Mouse (Mus musculus) MEL (cell line): Measurements from ENCODE around the gene Myd88. TPM values are rescaled to one million over a fixed set of nuclear protein-coding genes. Genes with fewer than 3 reads are reported as not detected.
A peak's percentile ranks its signal among the peaks of the same experiment; 100 is the strongest.
"Not testable (repeated sequence)": the region's sequence is repeated elsewhere in the genome, so short reads cannot be mapped to it uniquely, and the experiment has no call there.

Source experiments
- DNase-seq: peaks from one replicate; pipeline ENCODE4 v3.0.0; 2011; ENCODE audit warnings: low read depth, low spot score
- H3K27ac ChIP-seq: 2 replicates; pipeline ENCODE4 v1.5.1; 2012; ENCODE audit warnings: low read depth, mild to moderate bottlenecking, control low read depth, low read length, moderate library complexity; ENCODE audit not compliant: control insufficient read depth
- H3K27me3 ChIP-seq, 2 experiments: fragments of 150-350 bp in 1 of 2; sonication (generic) in 1 of 2; 2 replicates each; pipeline ENCODE4 v1.6.1; 2012; ENCODE audit warnings: low read length in 2 of 2, mild to moderate bottlenecking in 2 of 2, improper control_type of control experiment in 1 of 2, moderate library complexity in 1 of 2; ENCODE audit not compliant: insufficient read depth in 2 of 2, control insufficient read depth in 1 of 2
- H3K36me3 ChIP-seq, 2 experiments: 2 replicates each; pipeline ENCODE4 v1.6.1; 2012 to 2014; ENCODE audit warnings: low read length in 2 of 2, improper control_type of control experiment in 1 of 2, inconsistent platforms in 1 of 2, mild to moderate bottlenecking in 1 of 2; ENCODE audit not compliant: insufficient read depth in 2 of 2, control insufficient read depth in 1 of 2
- H3K4me1 ChIP-seq, 2 experiments: fragments of 150-350 bp in 1 of 2; sonication (generic) in 1 of 2; 2 replicates each; pipeline ENCODE4 v1.6.1; 2012; ENCODE audit warnings: low read length in 2 of 2, improper control_type of control experiment in 1 of 2, mild to moderate bottlenecking in 1 of 2; ENCODE audit not compliant: insufficient read depth in 2 of 2, control insufficient read depth in 1 of 2
- H3K4me3 ChIP-seq, 2 experiments: fragments of 150-350 bp in 1 of 2; sonication (generic) in 1 of 2; 2 replicates each; pipeline ENCODE4 v1.5.1; 2012; ENCODE audit warnings: low read depth in 2 of 2, low read length in 2 of 2, mild to moderate bottlenecking in 2 of 2, moderate library complexity in 2 of 2, control low read depth in 1 of 2, improper control_type of control experiment in 1 of 2; ENCODE audit not compliant: control insufficient read depth in 1 of 2, insufficient read depth in 1 of 2
- H3K79me2 ChIP-seq: 2 replicates; pipeline ENCODE4 v1.6.1; 2012; ENCODE audit warnings: mild to moderate bottlenecking, low read length, moderate library complexity; ENCODE audit not compliant: control insufficient read depth, poor library complexity, insufficient read depth
- H3K9ac ChIP-seq: 2 replicates; pipeline ENCODE4 v1.6.1; 2012; ENCODE audit warnings: low read depth, mild to moderate bottlenecking, control low read depth, low read length, moderate library complexity; ENCODE audit not compliant: control insufficient read depth, poor library complexity, severe bottlenecking
- H3K9me3 ChIP-seq: fragments of 150-350 bp; sonication (generic); replicated peaks from 2 replicates; pipeline ENCODE4 v1.6.1; 2012; ENCODE audit warnings: mild to moderate bottlenecking, low read length, improper control_type of control experiment, moderate library complexity; ENCODE audit not compliant: insufficient read depth
- BHLHE40 ChIP-seq: IDR thresholded peaks from 2 replicates; pipeline ENCODE4 v1.6.1; 2012; ENCODE audit warnings: low read depth, mild to moderate bottlenecking, inconsistent platforms, low read length, improper control_type of control experiment, borderline replicate concordance
- CHD1 ChIP-seq: IDR thresholded peaks from 2 replicates; pipeline ENCODE4 v1.6.1; 2012; ENCODE audit warnings: low read depth, mild to moderate bottlenecking, inconsistent platforms, low read length, improper control_type of control experiment
- CHD2 ChIP-seq: IDR thresholded peaks from 2 replicates; pipeline ENCODE4 v1.6.1; 2011; ENCODE audit warnings: low read length, improper control_type of control experiment
- CTCF ChIP-seq, 3 experiments: IDR thresholded peaks in 2 of 3; conservative IDR thresholded peaks in 1 of 3; 2 replicates each; pipeline ENCODE4 v1.5.1; 2011 to 2012; ENCODE audit warnings: low read length in 3 of 3, low read depth in 2 of 3, mild to moderate bottlenecking in 2 of 3, improper control_type of control experiment in 1 of 3, inconsistent platforms in 1 of 3, mixed read lengths in 1 of 3, moderate library complexity in 1 of 3; ENCODE audit not compliant: control insufficient read depth in 1 of 3, insufficient read depth in 1 of 3, poor library complexity in 1 of 3, severe bottlenecking in 1 of 3
- EP300 ChIP-seq, 2 experiments: IDR thresholded peaks; 2 replicates each; pipeline ENCODE4 v1.6.1; 2011; ENCODE audit warnings: improper control_type of control experiment in 2 of 2, low read length in 2 of 2, low read depth in 1 of 2, mild to moderate bottlenecking in 1 of 2
- ETS1 ChIP-seq: IDR thresholded peaks from 2 replicates; pipeline ENCODE4 v1.6.1; 2012; ENCODE audit warnings: low read depth, mild to moderate bottlenecking, inconsistent platforms, low read length, improper control_type of control experiment, moderate library complexity
- GABPA ChIP-seq: IDR thresholded peaks from 2 replicates; pipeline ENCODE4 v1.6.1; 2012; ENCODE audit warnings: low read depth, mild to moderate bottlenecking, inconsistent platforms, low read length, improper control_type of control experiment, moderate library complexity
- GATA1 ChIP-seq: IDR thresholded peaks from 2 replicates; pipeline ENCODE4 v1.6.1; 2011; ENCODE audit warnings: low read depth, low read length, improper control_type of control experiment
- MAX ChIP-seq: IDR thresholded peaks from 2 replicates; pipeline ENCODE4 v1.6.1; 2011; ENCODE audit warnings: low read length, improper control_type of control experiment
- MEF2A ChIP-seq: IDR thresholded peaks from 2 replicates; pipeline ENCODE4 v1.6.1; 2014; ENCODE audit warnings: low read depth, mild to moderate bottlenecking, inconsistent platforms, low read length, improper control_type of control experiment; ENCODE audit not compliant: poor library complexity, insufficient replicate concordance, severe bottlenecking; ENCODE audit errors: extremely low read depth
- MXI1 ChIP-seq: IDR thresholded peaks from 2 replicates; pipeline ENCODE4 v1.6.1; 2011; ENCODE audit warnings: mild to moderate bottlenecking, low read depth, low read length, improper control_type of control experiment
- MYB ChIP-seq: IDR thresholded peaks from 2 replicates; pipeline ENCODE4 v1.6.1; 2011; ENCODE audit warnings: mild to moderate bottlenecking, low read depth, low read length, improper control_type of control experiment
- NELFE ChIP-seq: IDR thresholded peaks from 2 replicates; pipeline ENCODE4 v1.6.1; 2011; ENCODE audit warnings: low read depth, low read length, improper control_type of control experiment
- NRF1 ChIP-seq: IDR thresholded peaks from 2 replicates; pipeline ENCODE4 v1.6.1; 2014; ENCODE audit warnings: low read depth, mild to moderate bottlenecking, inconsistent platforms, low read length, improper control_type of control experiment, moderate library complexity; ENCODE audit not compliant: poor library complexity, insufficient read depth, severe bottlenecking
- RAD21 ChIP-seq: IDR thresholded peaks from 2 replicates; pipeline ENCODE4 v1.6.1; 2011; ENCODE audit warnings: mild to moderate bottlenecking, low read depth, low read length, improper control_type of control experiment
- SMC3 ChIP-seq: IDR thresholded peaks from 2 replicates; pipeline ENCODE4 v1.6.1; 2011; ENCODE audit warnings: low read depth, low read length, improper control_type of control experiment
- TAL1 ChIP-seq: IDR thresholded peaks from 2 replicates; pipeline ENCODE4 v1.6.1; 2012; ENCODE audit warnings: mild to moderate bottlenecking, inconsistent platforms, low read length, moderate library complexity, mixed read lengths
- TBP ChIP-seq: IDR thresholded peaks from 2 replicates; pipeline ENCODE4 v1.8.0; 2011; ENCODE audit warnings: low read depth, low read length, improper control_type of control experiment
- USF1 ChIP-seq: IDR thresholded peaks from 2 replicates; pipeline ENCODE4 v1.6.1; 2014; ENCODE audit warnings: low read depth, mild to moderate bottlenecking, inconsistent platforms, low read length, improper control_type of control experiment, moderate library complexity
- USF2 ChIP-seq, 2 experiments: IDR thresholded peaks; 2 replicates each; pipeline ENCODE4 v1.6.1; 2011 to 2012; ENCODE audit warnings: improper control_type of control experiment in 2 of 2, low read length in 2 of 2, borderline replicate concordance in 1 of 2, inconsistent platforms in 1 of 2, low read depth in 1 of 2, mild to moderate bottlenecking in 1 of 2; ENCODE audit not compliant: insufficient read depth in 1 of 2
- ZKSCAN1 ChIP-seq: IDR thresholded peaks from 2 replicates; pipeline ENCODE4 v1.6.1; 2012; ENCODE audit warnings: low read depth, mild to moderate bottlenecking, inconsistent platforms, low read length, improper control_type of control experiment, moderate library complexity
- ZMIZ1 ChIP-seq: IDR thresholded peaks from 2 replicates; pipeline ENCODE4 v1.6.1; 2012; ENCODE audit warnings: low read depth, mild to moderate bottlenecking, inconsistent platforms, low read length, improper control_type of control experiment, moderate library complexity
- polyA plus RNA-seq, 2 experiments: library from polyadenylated mRNA; stranded (reverse) in 1 of 2; unstranded in 1 of 2; fragments of >175 nt in 1 of 2; fragments of >200 nt in 1 of 2; gene quantifications; 2 replicates each; pipeline versions ENCODE4 v1.2.1 to v1.2.4; 2012; ENCODE audit warnings: low replicate concordance in 2 of 2, low read depth in 1 of 2; ENCODE audit not compliant: insufficient read length in 2 of 2, insufficient read depth in 1 of 2, missing spikeins in 1 of 2
- total RNA-seq: library from RNA; depleted of rRNA; stranded (reverse); fragments of 300-350 nt; gene quantifications from 2 replicates; pipeline ENCODE4 v1.2.3, GENCODE M21; 2012

Gene Myd88
- total and polyA plus RNA-seq, 3 experiments: 20.7 to 39.7 TPM; not detected in 1

- no peak overlapping the region for H3K9ac ChIP-seq
- H3K79me2 ChIP-seq: no peaks in the 10 kb centered on the region
- no peak overlapping the region for H3K4me3 ChIP-seq
- H3K27me3 ChIP-seq: no peaks in the 10 kb centered on the region
- TF ChIP-seq BHLHE40 (no peak), MEF2A (no peak), ETS1 (no peak), GABPA (no peak), USF2 (IDR thresholded peaks at IDR 0.05; ENCODE audit: borderline replicate concordance in 1 of 2, insufficient read depth in 1 of 2, low read depth in 1 of 2, low read length in 2 of 2) (no peak), CHD1 (no peak), EP300 (IDR thresholded peaks at IDR 0.05; ENCODE audit: low read depth in 1 of 2, low read length in 2 of 2) (no peak)
- no peak overlapping the region for H3K27ac ChIP-seq
- DNase-seq: no peak
- no peaks in the 10 kb centered on the region for H3K9me3 ChIP-seq
- no peaks in the 10 kb centered on the region; a peak in 1 of 4 replicates for H3K36me3 ChIP-seq
- H3K4me1 ChIP-seq: no peaks in the 10 kb centered on the region
Measured at GRCm38 (mm10) chr9:119371251-119371650, 30.0 kb upstream of the Myd88 start.

DNA sequence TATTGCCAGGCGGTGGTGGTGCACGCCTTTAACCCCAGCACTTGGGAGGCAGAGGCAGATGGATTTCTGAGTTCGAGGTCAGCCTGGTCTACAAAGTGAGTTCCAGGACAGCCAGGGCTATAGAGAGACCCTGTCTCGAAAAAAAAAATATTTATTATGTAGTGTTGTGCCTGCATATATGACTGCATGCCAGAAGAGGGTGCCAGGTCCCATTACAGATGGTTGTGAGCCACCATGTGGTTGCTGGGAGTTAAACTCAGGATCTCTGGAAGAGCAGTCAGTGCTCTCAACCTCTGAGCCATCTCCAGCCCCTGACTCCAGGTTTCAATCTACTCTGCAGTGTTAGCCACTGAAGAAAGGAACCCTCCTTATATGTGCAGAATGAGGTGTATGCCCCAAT lies 29.6 kb upstream of the Myd88 start:
- H3K79me2 ChIP-seq, H3K36me3 ChIP-seq, H3K9ac ChIP-seq, H3K27me3 ChIP-seq, H3K9me3 ChIP-seq, DNase-seq, H3K4me1 ChIP-seq, H3K4me3 ChIP-seq, H3K27ac ChIP-seq: not testable (repeated sequence)
- TF ChIP-seq CTCF (IDR thresholded peaks at IDR 0.05 in 2 of 3, conservative IDR thresholded peaks at IDR 0.05 in 1 of 3; ENCODE audit: control insufficient read depth in 1 of 3, insufficient read depth in 1 of 3, low read depth in 2 of 3, low read length in 3 of 3, poor library complexity in 1 of 3, severe bottlenecking in 1 of 3): peak in 1 of 3 experiments; percentile 19; a peak in 2 of 6 replicates

- H3K4me1 ChIP-seq: peaks cover 6 to 17% of the 10 kb centered on the region in 2 experiments
- no peak overlapping the region for H3K4me3 ChIP-seq
- H3K27ac ChIP-seq: no peak overlapping the region
- no peaks in the 10 kb centered on the region for H3K9me3 ChIP-seq
- H3K36me3 ChIP-seq: peaks cover 0 to 8% of the 10 kb centered on the region in 2 experiments; a peak in 3 of 4 replicates
- H3K27me3 ChIP-seq: no peaks in the 10 kb centered on the region
- H3K79me2 ChIP-seq: no peaks in the 10 kb centered on the region
- H3K9ac ChIP-seq: no peak overlapping the region
- no peak for DNase-seq
- no peak for TF ChIP-seq MXI1
- no peak for TF ChIP-seq TBP
- TF ChIP-seq MAX: no peak
- no peak for TF ChIP-seq CHD2
- no peak for TF ChIP-seq RAD21
- no peak for TF ChIP-seq NELFE
- TF ChIP-seq CTCF (IDR thresholded peaks at IDR 0.05 in 2 of 3, conservative IDR thresholded peaks at IDR 0.05 in 1 of 3; ENCODE audit: control insufficient read depth in 1 of 3, insufficient read depth in 1 of 3, low read depth in 2 of 3, low read length in 3 of 3, poor library complexity in 1 of 3, severe bottlenecking in 1 of 3): no peak
- no peak for TF ChIP-seq GATA1
- no peak for TF ChIP-seq MYB
- TF ChIP-seq TAL1: no peak
- TF ChIP-seq USF1: peak; percentile 73
- TF ChIP-seq ZMIZ1: no peak
- no peak for TF ChIP-seq SMC3
- no peak for TF ChIP-seq NRF1
- TF ChIP-seq ZKSCAN1: no peak
- 0 out of 4 replicates have a peak, but pooled peaks of 1 of the 2 experiments have one; percentile 31 for TF ChIP-seq USF2 (IDR thresholded peaks at IDR 0.05; ENCODE audit: borderline replicate concordance in 1 of 2, insufficient read depth in 1 of 2, low read depth in 1 of 2, low read length in 2 of 2)
- TF ChIP-seq MEF2A: no peak
- no peak for TF ChIP-seq ETS1
Measured at GRCm38 (mm10) chr9:119368367-119368766, 27.2 kb upstream of the Myd88 start.
